Mouse (Mus musculus): ENCODE measurements at regions not wholly inside any gene's neighbourhood (a gene's known extent, or its start where the extent isn't known, plus 50 kb on each side); places are given as distances from the start of the nearest gene placed in this dataset.
A peak's percentile ranks its signal among the peaks of the same experiment; 100 is the strongest.

- no peak for DNase-seq (ENCODE audit: low spot score in 2 of 2)
These were observed 118.5 kb downstream of the Ccdc50 start for GRCm38 (mm10) chr16:27507212-27507611.

GRCm38 (mm10) chr16:27523527-27524121 lies 135.0 kb downstream of the Ccdc50 start:
- DNase-seq (ENCODE audit: low spot score in 2 of 2): peak; percentile 69

GRCm38 (mm10) chr16:27526669-27527068 lies 138.0 kb downstream of the Ccdc50 start:
- no peak for DNase-seq (ENCODE audit: low spot score in 2 of 2)

- no peak for DNase-seq (ENCODE audit: low spot score in 2 of 2)
These were observed 142.0 kb downstream of the Ccdc50 start for GRCm38 (mm10) chr16:27530634-27531033.

Data from frontal cortex, postnatal 10 days (tissue).